Mouse (Mus musculus): ENCODE measurements around the gene Cerk.
"Not testable (repeated sequence)": the region's sequence is repeated elsewhere in the genome, so short reads cannot be mapped to it uniquely, and the experiment has no call there.

The Cerk gene

DNA sequence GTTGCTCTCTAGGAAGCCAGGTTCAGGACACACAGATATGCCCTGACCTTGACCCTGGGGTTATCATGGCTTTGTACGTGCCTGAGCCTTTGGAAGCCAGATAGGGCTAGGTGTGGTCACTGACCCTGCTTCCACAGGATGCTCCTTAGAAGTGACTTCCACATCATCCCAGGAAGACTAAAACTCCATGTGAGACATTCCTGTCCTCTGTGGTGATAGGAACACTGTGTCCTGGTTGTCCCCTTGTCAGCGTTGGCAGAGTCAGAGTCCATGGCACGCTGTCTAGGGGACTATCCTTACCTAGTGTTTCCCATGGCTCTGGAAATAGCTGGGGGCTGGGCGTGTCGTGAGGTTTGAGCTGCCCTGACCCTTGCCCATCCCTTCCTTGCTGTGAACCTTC, 69.5 kb downstream of the Cerk start:
- DNase-seq (ENCODE audit: low spot score in 2 of 2): no peak

DNA sequence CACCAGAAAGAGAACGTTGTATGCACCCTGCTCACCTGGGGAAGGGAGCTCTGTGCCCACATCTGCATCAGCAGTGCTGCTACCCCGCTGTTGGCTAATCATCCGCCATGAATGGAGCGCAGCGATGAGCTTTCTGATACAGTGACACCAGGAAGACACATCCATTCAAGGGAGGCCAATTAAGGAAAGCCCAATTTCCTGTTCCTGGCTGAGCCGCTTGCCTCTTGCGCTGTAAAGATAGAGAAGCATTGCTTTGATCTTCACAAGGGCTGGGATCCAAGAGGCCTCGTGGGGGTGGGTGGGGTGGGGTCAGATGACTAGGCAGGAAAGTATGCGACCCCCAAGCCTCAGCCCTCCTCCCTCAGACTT, 72.6 kb downstream of the Cerk start:
- no peak for DNase-seq (ENCODE audit: low spot score in 2 of 2)

DNA sequence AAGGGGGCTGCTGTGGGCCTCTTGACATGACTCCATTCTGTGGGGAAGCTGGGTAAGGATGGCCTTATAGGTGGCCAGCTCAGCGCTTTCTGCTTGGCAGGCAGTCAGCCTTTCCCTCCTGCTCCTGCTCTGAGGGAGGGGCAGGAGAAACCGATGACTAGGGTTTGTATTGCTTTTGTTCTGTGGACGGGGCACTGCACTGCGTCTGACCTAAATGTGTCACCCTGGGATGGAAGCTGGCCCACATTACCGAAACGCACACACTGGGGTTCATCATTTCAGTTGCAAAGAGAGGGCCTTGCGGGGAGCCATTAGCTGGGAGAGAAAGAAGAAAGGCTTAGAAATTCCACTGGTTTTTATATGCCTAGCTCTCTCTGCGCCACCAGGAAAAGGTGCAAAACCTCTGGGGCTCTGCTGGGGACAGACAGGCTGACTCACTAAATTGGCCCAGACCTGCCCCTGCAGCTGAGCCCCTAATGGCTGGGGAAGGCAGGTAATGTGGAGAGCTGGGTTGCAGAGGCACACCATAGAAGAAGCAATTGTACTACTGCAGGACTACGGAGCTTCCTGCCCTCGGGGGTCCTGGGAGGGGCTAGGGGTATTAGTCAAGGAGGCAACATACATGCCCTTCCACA, 73.1 kb downstream of the Cerk start:
- peak; percentile 52 to 71 for DNase-seq (ENCODE audit: low spot score in 2 of 2)

DNA sequence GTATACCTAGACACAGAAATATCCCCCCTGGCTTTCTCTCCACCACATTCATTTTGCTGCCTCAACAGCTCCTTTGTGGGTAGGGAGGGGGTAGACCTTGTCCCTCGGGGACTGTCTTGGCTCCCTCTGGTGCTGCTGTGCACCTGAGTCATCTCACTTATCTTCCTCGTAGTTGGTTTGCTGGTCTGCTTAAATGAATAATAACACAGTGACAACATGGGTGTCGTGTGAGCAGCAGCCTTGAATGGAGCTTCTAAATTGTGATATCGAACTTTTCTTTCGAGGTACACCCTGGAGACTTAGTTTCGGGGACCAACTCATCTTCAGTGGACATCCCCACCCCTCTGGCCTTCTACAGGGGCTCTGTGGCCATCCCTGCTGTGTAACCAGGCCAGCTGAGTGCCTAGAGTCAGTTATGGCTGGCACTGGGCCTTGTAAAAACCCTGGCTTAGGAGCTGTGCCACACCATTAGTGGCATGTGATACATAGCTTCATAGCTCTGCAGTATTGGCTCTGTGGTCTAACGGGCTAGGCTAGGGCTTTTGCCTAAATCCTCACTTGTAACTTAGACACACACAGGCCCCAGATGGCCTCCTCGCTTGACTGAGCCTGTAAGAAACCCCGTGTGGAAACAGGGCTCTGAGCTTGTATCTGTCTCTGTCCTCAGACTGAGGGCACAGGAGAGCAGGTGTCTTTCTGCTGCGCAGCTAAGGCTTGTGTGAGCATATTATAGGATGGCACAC, 75.4 kb downstream of the Cerk start:
- no peak for DNase-seq (ENCODE audit: low spot score in 2 of 2)

DNA sequence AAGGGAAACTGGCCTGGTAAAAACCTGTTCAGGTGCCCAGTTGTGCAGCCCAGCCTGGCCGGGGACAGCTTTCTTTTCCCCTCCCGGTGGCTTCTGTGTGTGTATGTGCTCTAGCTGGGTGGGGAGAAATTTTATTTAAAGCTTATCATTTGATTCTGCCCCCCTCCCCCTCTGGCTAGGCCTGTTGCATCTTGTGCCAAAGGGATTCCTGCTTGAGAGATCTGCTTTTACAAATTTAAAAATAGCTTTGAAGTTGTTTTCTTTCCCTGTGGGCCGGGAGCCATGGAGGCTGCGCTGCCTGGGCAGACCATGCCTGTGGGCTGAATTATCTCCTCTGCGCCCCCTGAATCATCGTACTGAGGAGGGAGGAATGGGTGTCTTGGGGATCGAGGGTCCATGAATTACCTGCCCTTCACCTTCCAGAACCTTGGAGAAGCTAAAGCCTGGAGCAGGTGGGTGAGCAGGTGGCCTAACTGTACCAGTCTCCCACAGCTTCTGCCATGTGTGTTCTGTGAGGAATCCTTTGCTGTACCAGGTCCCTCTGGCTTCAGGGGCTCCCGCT, 76.2 kb downstream of the Cerk start:
- peak; percentile 83 to 88 for DNase-seq (ENCODE audit: low spot score in 2 of 2)

DNA sequence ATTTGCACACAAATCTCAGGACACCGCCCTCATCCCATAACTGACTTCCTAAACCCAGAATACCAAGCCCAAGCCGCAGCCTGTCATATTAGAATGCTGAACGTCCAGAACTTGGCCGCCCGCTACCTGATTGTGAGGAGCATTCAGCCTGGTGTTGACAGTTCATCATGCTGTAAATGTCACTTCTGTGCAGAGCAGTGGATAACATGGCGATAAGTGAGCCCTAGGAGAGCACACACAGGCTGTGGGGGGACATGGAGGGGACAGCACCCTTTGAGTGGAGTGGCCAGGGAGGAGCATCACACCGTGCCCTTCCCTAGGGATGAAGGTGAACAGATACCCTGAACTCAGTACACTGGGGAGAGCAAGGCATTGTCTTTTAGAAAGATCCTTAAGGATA, 76.7 kb downstream of the Cerk start:
- no peak for DNase-seq (ENCODE audit: low spot score in 2 of 2)

DNA sequence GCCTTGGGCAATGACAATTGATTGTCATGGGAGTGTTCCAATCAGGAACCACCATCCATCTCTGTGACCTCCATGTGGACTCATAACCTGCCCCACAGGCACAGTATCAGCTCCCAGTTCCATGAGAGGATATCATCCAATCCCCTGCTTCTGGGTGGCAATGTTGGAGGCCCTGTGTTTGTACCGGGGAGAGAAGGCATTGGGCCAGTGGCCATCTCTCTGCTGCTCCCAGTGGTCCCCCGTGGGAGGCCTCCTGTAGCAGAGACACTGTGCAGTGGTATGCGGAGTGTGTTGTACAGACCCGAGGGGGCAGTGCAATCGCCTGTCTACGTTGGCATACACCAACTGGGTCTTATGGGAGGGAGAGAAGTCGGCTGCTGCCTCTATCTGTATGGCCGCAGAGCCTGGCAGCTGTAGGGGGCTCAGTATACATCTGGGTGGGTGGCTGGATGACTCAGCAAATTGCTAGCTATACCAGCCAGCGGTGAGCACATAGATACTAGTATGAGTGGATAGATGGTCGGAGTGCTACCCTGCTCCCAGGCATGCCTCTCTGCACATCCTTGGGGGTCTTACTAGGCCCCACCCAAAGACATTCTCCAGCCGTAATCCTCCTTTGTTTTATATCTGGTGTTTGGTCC, 78.0 kb downstream of the Cerk start:
- no peak for DNase-seq (ENCODE audit: low spot score in 2 of 2)

DNA sequence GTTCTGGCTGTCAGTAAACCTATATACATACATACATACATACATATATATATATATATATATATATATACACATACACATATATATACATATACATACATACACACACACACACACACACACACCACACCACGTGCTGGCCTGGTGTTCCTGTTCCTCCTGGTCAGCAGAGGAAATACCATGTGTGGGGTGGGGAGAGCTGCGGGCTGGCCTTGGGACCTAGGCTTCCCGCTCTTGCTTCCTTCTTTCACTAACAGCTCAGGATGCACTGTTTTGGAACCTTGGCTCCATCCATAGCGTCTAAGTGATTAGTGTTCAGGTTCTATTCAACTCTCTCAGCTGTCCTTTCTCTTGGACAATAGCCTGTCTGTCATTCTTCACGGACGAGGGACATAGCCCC, 80.2 kb downstream of the Cerk start:
- no peak for DNase-seq (ENCODE audit: low spot score in 2 of 2)

DNA sequence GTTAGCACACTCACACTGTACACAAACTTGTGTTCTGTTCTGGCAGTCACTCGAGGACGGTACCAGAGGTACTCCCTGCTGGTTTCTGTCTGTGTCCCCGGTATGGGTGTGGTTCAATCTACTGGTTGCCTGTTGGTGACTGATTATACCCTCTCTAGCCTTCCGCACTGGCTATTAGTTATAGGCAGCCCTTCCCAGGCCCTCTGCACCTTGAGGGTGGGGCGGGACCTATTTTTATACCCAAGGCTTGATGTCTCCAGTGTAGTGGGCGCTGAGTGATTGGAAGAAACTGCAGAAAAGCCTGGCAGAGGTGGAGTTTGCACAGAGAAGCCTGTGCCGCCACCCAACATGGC, 80.6 kb downstream of the Cerk start:
- DNase-seq (ENCODE audit: low spot score in 2 of 2): no peak

DNA sequence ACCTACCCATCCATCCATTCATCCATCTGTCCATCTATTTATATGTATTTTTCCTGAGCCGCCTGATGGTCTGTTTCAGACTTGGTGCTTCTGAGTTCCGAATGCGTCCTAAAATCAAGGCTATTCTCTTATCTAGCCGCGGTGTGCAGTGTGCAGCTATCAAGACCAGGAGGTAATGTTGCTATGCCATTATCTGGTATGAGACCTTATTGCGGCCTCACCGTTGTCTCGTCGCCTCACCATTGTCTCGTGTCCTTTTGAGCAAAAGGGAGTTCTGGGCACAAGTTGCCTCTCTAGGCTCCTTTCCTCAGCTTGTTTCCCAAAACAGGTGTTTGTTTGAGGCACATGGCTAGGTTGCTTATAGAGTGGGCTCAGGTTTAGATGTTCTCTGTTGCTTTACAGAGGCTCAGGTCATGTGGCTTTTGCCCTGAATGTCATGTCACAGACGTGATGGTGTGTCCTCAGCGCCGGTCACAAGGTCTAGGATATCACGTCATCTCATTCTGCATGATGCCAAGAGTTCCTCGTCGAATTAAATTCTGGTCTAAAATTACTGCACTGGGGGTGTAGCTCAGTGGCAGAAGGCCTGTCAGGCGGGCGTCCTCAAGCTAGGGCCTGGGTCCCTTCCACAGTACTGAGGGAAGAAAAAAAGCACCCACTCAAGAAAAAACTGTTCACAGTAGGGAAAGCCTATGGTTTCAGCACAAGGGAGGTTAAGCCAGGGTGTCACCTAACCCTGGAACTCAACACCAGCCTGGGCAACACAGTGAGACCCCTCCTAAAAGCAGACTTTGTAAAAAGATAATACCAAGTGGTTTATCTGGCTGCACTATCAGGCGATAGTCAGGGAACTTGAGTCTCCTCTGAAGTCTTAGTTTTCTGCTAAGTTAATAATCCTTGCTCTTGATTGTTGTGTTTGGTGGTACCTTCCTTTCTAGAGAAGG, 81.3 kb downstream of the Cerk start:
- no peak for DNase-seq (ENCODE audit: low spot score in 2 of 2)

DNA sequence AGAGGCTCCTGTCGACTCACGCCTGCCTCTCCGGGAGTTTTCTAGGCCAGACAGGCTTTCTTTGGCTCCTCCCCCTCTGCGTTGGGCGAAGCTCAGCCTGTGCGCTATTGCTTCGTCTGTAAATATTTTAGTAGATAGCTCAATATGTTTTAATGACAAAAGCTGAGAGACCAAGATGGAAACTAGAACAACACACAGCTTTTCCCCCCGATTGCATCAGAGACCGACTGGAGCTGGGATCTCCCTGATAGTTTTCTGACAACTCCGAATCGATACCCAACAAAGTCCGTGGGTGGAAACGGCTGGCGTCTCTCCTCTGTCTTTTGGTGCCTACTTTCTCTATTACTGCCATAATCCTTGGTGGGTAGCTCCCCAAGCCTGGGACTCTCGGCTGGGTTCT, 83.6 kb downstream of the Cerk start:
- no peak for DNase-seq (ENCODE audit: low spot score in 2 of 2)

DNA sequence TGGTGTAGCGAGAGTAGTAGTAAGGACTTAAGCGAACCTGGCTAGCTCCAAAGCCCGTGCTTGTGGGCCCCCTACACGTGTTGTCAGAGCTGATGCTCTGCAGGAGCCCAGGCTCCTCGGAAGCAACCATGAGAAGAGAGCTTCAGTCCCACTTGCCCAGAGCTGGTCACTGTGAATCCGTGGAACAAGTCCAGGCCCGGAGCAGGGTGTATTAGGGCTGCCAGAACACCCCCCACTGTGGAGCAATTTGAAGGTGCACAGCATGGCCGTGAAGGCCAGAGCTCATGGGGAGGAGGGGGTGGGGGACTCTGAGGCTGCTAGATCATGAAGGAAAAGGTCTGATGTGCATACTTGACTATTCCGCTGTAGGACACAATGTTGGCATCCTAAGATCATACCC, 84.4 kb downstream of the Cerk start:
- DNase-seq (ENCODE audit: low spot score in 2 of 2): no peak

DNA sequence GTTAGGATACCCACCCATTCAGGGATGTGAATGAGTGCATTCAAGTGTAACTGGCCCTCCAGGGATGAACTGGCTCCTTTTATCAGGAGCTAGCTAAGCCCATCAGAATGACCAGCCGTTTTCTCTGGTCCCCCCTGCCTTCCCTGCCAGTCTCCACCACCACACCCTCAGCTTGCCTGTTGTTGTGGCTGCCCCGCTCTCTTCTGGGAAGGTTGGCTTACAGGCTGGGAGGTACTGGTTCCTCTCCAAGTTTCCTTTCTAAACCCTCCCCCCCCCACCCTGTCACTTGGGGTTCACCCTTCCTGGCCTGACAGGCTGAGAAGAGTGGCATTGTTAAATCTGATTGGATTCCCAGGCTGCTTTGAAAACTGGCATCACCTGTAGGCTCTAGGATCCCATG, 88.1 kb downstream of the Cerk start:
- no peak for DNase-seq (ENCODE audit: low spot score in 2 of 2)

DNA sequence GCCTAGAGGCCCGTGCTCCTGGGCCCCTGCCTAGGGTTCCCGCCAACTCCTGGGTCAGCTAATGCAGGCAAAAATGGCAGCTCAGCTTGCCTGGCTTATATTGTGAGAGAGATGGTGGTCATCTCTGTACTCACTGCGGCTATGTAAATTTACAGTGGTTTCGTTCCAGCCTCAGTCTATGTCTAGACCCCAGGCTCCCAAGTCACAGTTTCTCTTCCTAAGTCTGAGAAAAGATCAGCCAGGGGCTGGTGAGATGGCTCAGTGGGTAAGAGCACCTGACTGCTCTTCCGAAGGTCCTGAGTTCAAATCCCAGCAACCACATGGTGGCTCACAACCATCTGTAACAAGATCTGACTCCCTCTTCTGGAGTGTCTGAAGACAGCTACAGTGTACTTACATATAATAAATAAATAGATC, 89.3 kb downstream of the Cerk start:
- not testable (repeated sequence) for DNase-seq (ENCODE audit: low spot score in 2 of 2)

DNA sequence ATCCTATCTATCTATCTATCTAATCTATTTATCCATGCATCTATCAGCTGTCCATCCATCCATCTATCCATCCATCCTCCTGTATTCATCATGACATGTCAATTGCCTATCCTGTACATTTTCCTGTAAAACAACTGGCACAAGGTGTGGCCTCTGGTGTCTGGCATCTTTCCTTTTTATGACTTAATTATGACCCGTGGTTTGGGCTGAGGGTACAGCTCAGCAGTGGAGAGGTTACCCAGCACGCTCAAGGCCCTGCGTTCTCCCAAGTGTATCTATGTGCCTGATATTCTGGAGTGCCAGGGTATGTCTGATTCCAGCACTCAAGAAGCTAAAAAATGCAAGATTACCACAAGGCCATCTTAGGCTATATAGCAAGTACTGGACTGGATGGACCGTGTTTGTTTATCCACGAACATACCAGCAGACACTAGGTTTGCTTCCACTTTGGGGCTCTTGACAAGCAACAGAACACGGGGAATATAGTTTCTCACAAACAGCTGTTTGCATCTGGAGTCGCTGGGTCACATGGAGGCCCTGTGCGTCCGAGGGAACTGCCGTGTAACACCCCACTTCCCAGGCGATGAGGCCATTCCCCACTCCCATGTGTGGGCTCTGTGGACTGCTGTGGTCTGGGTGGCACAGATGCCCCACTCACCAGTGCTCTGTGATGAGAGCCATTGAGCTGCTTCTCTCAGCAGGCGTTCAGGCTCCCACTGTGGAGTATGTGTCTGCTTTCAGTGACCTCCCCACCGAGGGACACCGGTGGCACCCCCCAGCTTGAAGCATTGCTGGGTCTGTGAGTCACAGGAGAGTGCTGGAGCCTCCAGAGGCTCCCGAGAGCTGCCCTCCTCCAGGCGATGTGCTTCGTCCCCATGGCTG, 90.0 kb downstream of the Cerk start:
- DNase-seq (ENCODE audit: low spot score in 2 of 2): no peak

DNA sequence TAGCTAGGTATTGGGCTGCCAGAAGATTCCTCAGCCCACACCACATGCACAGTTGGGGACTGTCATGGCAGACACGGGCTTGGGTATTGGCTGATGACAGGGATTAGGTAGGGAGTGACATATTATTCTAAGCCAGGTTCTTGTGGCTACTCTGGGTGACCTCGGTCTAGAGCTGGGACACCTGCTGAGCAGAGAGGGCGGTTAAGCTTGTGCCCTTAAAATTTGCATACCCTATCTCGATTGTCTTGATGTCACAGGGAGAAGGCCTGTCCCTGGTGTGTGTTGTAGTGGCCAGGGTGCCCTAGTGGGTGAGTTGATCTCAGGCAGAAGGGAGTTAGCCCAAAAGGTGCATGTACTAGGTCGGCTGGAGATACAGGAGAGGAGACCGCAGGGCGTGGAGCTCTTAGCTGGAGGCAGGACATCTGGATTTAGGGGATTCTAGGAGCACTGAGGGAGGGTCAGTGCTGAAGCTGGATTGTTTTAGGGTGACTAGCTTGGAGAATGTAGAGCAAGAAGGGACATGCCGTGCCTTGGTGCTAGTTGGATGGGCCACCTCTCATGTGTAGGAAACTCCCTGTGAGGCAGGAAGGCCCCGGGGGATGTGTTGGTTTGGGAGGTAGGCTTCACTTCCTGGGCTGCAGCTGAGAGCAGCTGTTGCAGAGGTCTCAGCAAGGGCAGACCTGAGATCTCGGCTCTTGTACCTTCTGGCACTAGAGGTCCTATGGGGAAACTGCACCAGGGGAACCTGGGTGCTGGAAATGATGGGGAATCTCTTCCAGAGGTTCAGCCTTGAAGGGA, 91.4 kb downstream of the Cerk start:
- DNase-seq (ENCODE audit: low spot score in 2 of 2): no peak

DNA sequence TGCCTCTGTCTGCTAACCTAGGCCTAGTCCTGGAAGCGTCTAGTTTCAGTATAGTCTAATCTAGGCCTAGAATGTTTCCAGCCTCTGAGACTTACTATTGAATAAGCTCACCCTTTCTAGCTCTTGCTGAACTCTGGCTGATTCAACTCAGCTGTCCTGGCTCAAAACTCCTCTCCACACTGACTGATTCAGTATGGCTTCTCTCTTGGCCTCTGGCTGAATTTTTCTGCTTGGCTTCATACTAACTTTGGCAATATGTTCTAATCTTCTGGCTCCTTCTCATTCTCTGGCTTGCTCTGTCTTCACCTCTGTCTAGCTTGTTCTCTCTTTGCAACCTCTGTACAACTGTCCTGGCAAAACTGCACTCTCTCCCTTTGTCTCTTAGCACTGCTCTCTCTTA, 92.7 kb downstream of the Cerk start:
- DNase-seq (ENCODE audit: low spot score in 2 of 2): no peak

DNA sequence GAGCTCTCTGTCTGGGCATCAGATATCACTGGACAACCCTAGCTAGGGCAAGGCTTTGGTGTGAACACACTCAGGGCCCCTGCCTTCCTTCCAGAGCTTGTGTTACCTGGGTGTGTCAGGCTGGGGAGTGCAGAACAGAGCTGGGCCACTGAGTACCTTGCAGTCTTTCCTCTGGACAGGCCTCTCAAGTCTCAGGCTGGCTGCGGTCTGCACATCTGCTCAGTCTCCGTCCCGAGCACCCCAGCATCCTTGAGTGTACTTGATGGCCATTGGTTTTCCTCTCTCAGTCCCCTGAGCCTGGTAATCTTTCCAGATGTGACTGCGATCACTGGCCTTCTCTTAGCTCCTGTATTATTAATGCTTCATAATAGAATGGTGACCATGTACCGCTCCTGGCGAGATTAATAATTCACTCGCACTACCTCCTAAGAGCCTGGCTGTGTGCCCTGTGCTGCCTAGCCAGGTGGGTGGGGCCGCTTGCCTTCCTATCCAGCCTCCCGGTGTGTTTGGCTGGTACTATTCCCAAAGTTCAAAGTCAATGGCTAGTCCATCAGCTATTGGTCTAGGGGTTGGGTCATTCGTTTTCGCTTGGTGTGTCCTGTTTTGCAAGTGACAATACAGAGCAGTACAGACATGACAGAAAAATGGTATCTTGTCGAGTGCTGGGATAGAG, 93.8 kb downstream of the Cerk start:
- no peak for DNase-seq (ENCODE audit: low spot score in 2 of 2)

DNA sequence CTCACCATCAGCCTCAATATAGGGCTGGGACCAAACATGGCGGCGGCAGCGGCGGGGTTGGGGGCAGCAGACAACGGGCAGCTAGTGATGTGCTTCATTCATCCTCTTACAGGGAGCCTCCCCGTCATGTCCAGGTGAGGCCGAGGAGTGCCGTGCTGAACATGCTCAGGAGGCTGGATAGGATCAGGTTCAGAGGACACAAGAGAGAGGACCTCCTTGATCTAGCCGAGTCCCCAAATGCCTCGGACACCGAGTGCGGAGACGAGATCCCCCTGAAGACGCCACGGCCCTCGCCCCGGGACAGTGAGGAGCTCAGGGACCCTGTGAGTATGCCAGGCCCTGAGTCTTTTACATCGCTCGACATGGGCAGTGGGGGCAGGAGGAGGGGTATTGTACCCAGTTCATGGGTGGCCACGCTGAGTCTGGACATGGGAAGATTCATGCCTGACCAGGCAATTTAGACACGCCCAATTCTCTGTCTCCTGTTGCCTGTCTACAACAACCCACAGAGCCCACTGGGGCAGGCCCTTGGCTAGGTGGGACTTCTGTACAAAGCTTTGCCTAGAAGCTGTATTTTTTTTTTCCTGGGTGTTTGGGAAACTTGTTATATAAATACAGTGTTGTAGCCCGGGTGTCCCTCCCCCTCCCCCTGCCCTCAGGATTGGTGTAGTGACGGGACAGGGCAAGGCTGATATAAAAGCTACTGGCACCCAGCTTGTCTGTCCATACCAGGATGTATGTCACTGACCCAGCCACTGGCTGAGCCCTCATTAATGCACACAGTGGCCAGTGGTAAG, 94.5 kb downstream of the Cerk start:
- no peak for DNase-seq (ENCODE audit: low spot score in 2 of 2)
